Mouse (Mus musculus) monocyte, adult 2 months (primary cell): Measurements from ENCODE around the gene Dlgap1.

Experiments used
- DNase-seq, 2 experiments: peaks; one replicate each; pipeline ENCODE4 v3.0.0; 2022; ENCODE audit warnings: low spot score in 2 of 2, low read depth in 1 of 2

Gene Dlgap1

GRCm38 (mm10) chr17:70457103-70457502 lies 488.2 kb downstream of the Dlgap1 start:
- DNase-seq: no peak

DNA sequence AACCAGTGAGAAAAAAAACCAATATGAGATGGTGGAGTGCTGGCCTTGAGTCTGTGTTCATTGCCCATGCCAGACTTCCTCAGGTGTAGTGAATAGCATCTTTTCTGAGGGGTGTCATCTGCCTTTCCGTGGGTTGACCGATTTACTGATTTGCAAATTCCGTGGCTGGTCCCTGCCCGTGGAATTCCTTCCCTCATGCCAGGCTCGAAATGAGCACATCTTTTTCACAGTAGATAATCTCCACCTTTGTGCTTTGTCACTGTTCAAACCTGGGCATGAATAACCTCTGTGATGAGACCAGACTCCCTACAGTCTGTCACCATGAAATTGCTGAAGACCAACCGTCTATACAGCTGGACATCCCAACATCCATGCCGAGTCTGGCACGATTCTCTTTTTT lies 493.4 kb downstream of the Dlgap1 start:
- no peak for DNase-seq

GRCm38 (mm10) chr17:70462771-70463491 lies 494.1 kb downstream of the Dlgap1 start:
- no peak for DNase-seq

- no peak for DNase-seq
These were observed 497.5 kb downstream of the Dlgap1 start for GRCm38 (mm10) chr17:70466413-70466812.

GRCm38 (mm10) chr17:70470970-70471371 lies 502.1 kb downstream of the Dlgap1 start:
- DNase-seq: no peak

DNA sequence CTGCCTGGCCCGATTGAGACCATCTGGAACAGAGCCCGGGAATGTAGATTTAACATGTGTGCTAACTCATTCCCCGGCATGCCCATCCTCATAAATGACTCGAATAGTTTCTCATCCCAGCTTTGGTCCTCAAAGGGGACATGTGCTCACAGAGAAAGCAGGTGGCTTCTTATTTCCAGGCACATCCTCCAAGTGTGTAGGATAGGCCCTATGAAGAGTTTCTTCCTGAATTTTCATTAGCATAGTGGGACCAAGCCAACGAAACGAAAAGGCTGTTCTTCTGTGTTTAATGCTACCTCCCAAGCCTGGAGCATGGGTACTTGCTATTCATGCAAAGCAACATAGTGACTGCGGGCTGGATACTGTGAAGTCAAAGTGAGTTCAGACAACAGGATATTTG lies 503.3 kb downstream of the Dlgap1 start:
- no peak for DNase-seq

DNA sequence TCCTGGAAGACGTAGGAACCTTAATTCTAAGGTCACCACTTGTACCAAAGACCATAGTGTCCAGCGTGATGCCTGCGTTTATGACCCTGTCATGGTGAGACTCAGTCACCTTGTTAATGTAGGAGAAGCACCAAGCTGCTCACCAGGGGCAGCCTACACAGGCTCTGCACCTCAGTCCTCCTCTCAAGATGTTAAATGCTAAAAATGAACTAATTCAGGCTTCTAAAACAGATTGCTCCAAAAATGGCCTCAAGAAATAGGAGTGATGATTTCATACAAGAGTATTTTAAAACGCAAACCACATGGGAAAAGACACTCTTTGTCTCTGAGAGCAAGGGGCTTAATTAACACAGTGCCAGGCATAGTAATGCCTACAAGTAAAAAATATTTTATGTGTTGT lies 505.0 kb downstream of the Dlgap1 start:
- no peak for DNase-seq

DNA sequence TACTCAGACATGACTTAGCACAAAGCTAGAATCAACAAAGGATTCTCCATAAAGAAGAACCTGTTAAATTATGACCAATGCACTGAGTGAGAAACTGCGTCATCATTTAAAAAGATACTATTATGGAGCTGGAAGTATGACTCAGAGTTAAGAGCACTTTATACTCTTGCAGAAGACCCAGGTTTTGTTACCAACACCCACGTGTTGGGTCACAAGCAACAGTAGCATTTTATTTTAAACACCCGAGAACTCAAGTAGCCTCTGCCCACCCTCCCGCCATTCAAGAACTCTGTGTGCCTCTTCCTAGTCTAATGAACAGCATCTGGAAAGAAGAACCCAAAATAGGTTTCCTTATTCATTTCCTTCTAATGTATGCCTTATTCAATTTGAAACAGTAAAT lies 514.8 kb downstream of the Dlgap1 start:
- no peak for DNase-seq

DNA sequence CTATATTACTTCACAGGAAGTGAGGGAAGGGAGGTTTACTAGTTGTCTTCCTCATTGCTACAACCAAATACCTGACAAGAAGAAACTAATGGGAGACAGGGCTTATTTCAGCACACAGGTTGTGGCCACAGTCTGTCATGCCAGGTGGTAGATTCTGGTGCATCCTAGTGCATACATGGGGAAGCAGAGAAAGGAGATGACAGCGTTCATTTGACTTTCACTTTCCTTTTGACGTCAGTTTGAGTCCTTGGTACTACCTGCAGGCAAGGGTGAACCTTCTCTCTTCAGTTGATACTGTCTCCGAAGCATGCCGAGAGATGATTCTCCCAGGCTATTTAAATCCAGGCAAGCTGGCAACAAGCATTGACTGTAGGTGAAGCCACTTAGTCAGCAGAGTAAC lies 516.8 kb downstream of the Dlgap1 start:
- DNase-seq: no peak

DNA sequence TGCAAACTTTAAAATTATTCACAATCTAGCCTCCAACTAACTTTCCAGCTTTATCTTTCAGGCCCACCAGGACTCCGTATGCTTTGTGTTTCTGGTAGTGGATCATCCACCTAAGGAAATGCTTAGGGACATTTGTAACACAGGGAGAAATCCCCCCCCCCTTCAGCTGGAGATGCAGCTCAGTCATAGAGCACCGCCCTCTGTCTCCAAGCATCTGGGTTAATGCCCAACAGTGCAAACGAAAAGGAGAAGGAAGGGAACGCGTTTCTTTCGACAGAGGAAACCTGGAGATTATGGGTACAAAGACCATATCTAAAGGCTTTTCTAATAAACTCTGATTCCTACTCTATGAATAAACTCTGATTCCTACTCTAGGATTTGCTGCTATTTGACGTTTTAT lies 517.4 kb downstream of the Dlgap1 start:
- no peak for DNase-seq

DNA sequence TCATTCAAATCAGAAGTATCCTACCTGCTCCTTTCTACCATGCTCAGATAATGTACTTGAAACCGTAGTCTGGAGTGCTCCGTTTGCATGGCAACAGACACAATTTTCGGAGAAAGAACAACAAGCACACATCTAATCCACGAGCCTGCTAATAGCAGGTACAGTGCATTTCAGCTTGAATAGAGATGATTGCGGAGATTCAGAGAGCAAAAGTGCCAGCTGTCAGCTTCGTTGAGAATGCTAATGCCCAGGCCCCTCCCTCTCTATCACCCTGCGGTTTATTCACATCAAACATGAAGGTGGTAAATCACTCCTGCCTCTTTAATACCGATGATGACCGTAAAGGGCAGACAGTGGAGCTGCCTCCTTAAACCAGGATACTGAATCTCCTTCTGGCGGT lies 518.0 kb downstream of the Dlgap1 start:
- no peak for DNase-seq

GRCm38 (mm10) chr17:70488784-70489265 lies 520.0 kb downstream of the Dlgap1 start:
- DNase-seq: no peak

DNA sequence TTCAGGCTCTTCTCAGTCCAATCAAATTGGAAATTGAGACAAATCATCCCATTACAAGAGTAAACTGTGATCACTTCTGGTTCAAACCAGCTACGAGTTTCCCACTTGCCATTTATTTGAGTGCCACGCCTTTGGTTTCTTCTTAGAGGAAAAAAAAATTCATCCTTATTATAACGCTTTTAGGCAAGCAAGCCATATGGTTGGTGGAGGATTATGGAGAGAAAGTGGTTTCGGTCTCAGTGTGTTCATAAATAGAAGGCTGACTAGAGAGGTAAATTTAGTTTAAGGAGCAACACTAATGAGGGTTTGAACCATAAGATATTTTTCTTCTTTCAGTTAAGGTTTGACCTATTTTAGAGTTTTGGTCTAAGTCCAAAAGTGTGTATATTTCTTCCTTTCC lies 522.7 kb downstream of the Dlgap1 start:
- no peak for DNase-seq

GRCm38 (mm10) chr17:70494338-70494737 lies 525.5 kb downstream of the Dlgap1 start:
- no peak for DNase-seq

DNA sequence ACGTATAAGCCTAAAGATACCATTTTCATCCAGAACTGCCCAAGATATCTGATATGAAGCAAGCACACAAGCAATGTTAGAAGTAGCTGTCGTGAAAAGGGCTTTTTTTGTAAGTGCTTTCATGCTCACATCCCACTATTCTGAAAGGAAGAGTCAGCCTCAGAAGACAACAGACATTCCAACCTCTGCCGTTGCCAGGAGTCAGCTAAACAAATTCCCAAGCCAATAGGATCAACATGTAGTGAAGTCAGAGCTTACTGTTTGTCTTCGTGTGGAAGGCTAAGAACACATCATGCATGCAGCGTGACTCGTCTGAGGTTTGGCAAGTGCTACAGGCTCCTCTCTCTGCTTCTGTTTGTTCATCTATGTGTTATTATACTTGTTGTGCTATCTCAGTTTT lies 529.4 kb downstream of the Dlgap1 start:
- no peak for DNase-seq

DNA sequence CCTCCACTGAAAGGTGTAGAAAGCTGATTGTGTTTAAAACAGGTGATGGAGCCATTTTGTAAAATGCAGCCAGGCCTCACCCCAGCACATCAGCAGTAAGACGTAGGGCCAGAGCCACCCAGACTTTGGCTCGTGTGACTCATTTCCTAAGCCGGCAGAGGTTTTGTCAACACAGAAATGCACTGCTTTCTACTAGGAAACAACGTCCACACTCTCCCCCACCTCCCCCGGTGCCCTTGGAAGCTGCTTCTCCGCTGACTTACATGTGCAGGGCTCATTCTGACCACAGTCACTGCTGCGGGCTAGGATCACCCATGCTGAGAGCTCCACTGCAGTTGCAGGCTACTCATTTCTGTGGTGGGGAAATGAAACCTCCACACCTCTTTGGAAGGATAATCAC lies 533.1 kb downstream of the Dlgap1 start:
- no peak for DNase-seq

DNA sequence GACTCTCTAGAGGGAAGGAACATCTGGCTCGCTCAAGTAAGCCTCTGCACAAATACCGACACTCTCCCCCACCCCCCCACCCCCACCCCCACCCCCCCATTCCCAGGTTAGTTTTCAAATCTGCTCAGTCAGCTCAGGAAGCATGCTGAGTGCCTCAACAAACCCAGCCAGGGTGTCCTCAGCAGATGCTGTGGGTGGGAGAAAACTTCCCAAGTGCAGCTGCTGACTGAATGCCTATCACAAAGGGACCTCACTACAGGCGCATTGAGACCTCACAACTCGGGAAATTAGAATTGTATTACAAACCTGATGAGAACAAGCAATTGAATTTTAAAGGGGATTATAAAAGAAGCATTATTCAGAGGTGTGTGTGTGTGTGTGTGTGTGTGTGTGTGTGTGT lies 538.9 kb downstream of the Dlgap1 start:
- DNase-seq: no peak

- DNase-seq: no peak
These were observed 541.6 kb downstream of the Dlgap1 start for GRCm38 (mm10) chr17:70510441-70510840.

DNA sequence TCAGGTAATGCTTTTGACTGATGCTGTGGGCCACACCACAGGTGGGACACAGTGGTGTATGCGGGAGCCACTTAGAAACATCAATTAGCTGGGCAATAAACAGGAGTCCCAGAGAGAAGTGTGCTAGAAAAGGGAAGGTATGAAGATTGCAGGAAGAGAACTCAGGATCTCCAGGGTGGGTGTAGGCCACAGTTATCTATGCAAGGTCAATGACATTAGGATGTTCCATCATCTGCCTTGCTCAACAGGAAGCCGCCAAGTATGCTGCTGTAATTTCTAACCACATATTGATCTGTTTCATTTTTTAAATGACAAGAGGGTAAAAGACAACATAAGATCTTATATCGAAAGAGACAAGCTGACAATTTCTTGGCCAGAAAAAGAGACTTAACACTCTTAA lies 542.5 kb downstream of the Dlgap1 start:
- no peak for DNase-seq

DNA sequence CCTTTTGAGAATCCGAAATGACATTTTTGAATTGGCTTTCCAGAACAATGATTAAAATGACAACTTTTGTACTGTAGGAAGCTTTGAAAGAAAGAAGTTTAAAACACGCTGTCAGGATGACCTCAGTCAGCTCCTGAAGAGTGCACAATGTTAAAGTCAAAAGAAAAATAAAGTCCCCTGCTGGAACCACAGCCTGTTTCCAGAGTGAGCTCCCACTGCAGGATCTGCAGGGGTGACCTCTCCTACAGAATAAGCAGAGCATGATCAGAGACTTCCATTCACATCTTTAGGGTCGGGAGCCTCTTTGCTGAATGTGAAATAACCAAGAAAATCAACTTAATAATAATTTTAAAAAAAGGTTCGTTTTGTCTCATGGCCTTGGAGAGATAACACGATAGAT lies 544.9 kb downstream of the Dlgap1 start:
- DNase-seq: no peak

DNA sequence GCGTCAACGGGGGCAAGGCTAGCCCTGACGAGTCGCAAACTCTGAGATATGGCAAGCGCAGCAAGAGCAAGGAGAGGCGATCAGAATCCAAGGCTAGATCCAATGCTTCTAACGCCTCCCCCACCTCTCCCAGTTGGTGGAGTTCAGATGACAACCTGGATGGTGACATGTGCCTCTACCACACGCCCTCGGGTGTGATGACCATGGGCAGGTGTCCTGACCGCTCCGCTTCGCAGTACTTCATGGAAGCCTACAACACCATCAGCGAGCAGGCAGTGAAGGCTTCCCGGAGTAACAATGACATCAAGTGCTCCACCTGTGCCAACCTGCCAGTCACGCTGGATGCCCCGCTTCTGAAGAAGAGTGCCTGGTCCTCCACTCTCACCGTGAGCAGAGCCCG lies 547.6 kb downstream of the Dlgap1 start:
- no peak for DNase-seq

- DNase-seq: no peak
These were observed 548.5 kb downstream of the Dlgap1 start for GRCm38 (mm10) chr17:70517333-70517732.

- no peak for DNase-seq
These were observed 552.4 kb downstream of the Dlgap1 start for GRCm38 (mm10) chr17:70521058-70521851.
